Mouse (Mus musculus): ENCODE measurements at regions not wholly inside any gene's neighbourhood (a gene's known extent, or its start where the extent isn't known, plus 50 kb on each side); places are given as distances from the start of the nearest gene placed in this dataset.

DNA sequence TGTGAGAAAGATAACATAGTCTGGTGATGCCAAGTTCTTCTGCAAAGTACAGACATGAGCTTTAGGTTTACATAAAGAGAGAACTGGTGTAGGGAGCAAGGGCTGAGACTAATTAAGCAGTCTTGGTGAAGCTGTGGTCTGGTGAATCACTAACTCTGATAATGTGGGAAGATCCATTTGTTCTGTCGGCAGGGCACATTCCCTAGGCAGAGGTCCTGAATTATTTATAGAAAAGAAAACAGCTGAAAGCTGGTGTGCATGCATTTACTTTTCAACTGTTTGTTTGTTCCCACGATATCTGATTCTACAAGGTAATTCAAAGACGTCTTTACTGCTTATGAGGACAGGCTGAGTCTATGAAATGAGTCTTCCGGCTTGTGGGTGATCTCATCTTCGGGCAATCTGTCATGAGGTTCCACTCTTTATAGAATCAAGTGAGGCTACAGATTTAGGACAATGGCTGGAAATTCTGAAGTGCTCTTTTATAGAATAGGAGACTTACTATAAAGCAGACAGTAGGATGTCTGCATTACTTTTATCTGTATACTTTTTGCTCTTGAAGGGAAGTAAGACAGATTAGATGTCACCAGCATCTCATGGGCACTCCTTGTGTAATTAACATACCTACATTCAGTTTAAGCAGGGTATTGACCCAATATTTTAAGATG is 221.6 kb upstream of the Lama2 start:
- Histone ChIP-seq H3K9ac (replicated peaks) (no peak overlapping the region), H3K4me3 (ENCODE audit: insufficient read depth in 1 of 2, low read depth in 2 of 2, low read length in 2 of 2) (no peak overlapping the region), H3K4me2 (ENCODE audit: low read depth) (no peak overlapping the region), H3K36me3 (replicated peaks; ENCODE audit: control insufficient read depth, insufficient read depth, low read depth) (no peaks in the 10 kb centered on the region), H3K27me3 (ENCODE audit: control insufficient read depth, insufficient read depth, low read length) (no peaks in the 10 kb centered on the region), H3K4me1 (replicated peaks; ENCODE audit: control insufficient read depth in 2 of 2, insufficient read depth in 2 of 2, low read length in 1 of 2) (no peaks in the 10 kb centered on the region), H3K9me3 (ENCODE audit: control insufficient read depth, low read length) (no peaks in the 10 kb centered on the region), H3K27ac (no peak overlapping the region)
- no peak for TF ChIP-seq EP300 (IDR thresholded peaks at IDR 0.05; ENCODE audit: low read depth)
- TF ChIP-seq CTCF (IDR thresholded peaks at IDR 0.05; ENCODE audit: low read depth) = no peak
- no peak for DNase-seq (ENCODE audit: low read depth in 3 of 3, low spot score in 3 of 3)
- ATAC-seq (ENCODE audit: insufficient read depth) = no peak
- 59% methylated on average over 5 of the region's 5 CpGs for WGBS (ENCODE audit: insufficient replicate concordance)

DNA sequence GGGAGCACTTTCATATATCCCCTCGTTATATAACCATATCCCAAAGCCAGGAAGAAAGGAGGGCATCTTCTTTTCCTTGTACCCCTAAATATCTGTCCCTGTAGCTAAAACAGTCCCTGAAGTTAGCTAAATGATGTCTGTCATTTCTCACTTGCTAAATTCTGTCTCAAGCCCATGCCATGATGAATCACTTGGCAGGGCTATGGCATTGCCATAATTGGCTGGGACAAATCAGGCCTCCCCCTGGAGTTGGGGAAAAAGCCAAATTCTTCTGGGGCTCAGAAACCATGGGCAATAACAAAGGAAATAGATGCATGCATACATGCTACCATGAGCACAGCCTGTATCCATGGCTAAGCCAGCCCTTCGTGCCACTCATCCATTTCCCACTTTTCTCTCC is 223.5 kb upstream of the Lama2 start:
- 25% methylated on average over 2 of the region's 2 CpGs for WGBS (ENCODE audit: insufficient replicate concordance)
- TF ChIP-seq EP300 (IDR thresholded peaks at IDR 0.05; ENCODE audit: low read depth) = no peak
- TF ChIP-seq CTCF (IDR thresholded peaks at IDR 0.05; ENCODE audit: low read depth) = no peak
- no peaks in the 10 kb centered on the region for H3K36me3 ChIP-seq (replicated peaks; ENCODE audit: control insufficient read depth, insufficient read depth, low read depth)
- H3K4me2 ChIP-seq (ENCODE audit: low read depth) = no peak overlapping the region
- no peak overlapping the region for H3K27ac ChIP-seq
- no peaks in the 10 kb centered on the region for H3K9me3 ChIP-seq (ENCODE audit: control insufficient read depth, low read length)
- H3K27me3 ChIP-seq (ENCODE audit: control insufficient read depth, insufficient read depth, low read length) = no peaks in the 10 kb centered on the region
- DNase-seq (ENCODE audit: low read depth in 3 of 3, low spot score in 3 of 3) (no peak), ATAC-seq (ENCODE audit: insufficient read depth) (no peak)
- no peaks in the 10 kb centered on the region for H3K4me1 ChIP-seq (replicated peaks; ENCODE audit: control insufficient read depth in 2 of 2, insufficient read depth in 2 of 2, low read length in 1 of 2)
- no peak overlapping the region for H3K9ac ChIP-seq (replicated peaks)
- no peak overlapping the region for H3K4me3 ChIP-seq (ENCODE audit: insufficient read depth in 1 of 2, low read depth in 2 of 2, low read length in 2 of 2)

DNA sequence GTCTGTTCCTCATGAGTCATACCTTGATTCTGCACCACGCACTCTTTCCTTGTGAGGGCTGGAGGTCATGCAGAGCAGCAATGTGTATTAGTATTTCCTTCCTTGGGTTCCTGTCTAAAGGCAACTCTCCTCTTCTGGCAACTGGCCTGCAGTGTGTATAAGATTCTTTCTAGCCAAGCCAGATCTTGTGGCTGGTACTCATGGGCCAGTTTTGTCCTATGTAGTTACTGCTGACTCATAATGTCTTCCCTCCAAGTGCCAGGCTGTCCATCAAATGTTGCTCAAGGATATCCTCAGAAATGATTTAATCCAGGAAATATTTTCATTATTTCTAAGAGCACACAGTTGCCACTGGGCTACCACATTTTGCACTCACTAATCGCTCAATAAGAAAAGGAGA is 211.0 kb upstream of the Ptprk start:
- TF ChIP-seq EP300 (IDR thresholded peaks at IDR 0.05; ENCODE audit: low read depth) (no peak), CTCF (IDR thresholded peaks at IDR 0.05; ENCODE audit: low read depth) (no peak)
- Histone ChIP-seq H3K36me3 (replicated peaks; ENCODE audit: control insufficient read depth, insufficient read depth, low read depth) (no peaks in the 10 kb centered on the region), H3K9ac (replicated peaks) (no peak overlapping the region), H3K4me3 (ENCODE audit: insufficient read depth in 1 of 2, low read depth in 2 of 2, low read length in 2 of 2) (no peak overlapping the region), H3K27me3 (ENCODE audit: control insufficient read depth, insufficient read depth, low read length) (no peaks in the 10 kb centered on the region), H3K4me2 (ENCODE audit: low read depth) (no peak overlapping the region), H3K4me1 (replicated peaks; ENCODE audit: control insufficient read depth in 2 of 2, insufficient read depth in 2 of 2, low read length in 1 of 2) (no peaks in the 10 kb centered on the region), H3K9me3 (ENCODE audit: control insufficient read depth, low read length) (no peaks in the 10 kb centered on the region), H3K27ac (no peak overlapping the region)
- DNase-seq (ENCODE audit: low read depth in 3 of 3, low spot score in 3 of 3) = no peak
- no peak for ATAC-seq (ENCODE audit: insufficient read depth)
- WGBS (ENCODE audit: insufficient replicate concordance) = 45% methylated on average over 2 of the region's 2 CpGs

DNA sequence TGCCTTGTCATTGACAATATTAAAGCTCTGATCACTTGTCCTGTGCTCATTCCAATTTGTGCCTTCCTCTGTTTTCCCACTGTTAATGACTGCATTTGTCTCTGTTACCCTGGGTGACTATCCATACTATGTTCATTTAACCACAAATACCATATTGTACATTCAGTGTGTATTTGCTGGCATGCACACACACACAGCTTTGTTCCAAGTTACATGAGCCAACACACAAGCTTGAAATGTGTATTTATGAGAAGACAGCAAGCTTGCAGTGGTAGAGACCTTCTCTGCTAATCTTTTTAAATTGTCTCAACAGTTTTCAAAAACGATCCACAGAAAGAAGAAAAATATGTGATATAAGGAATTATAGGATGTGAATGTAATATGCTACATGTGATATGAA is 193.8 kb upstream of the Ptprk start:
- Histone ChIP-seq H3K27ac (no peak overlapping the region), H3K27me3 (ENCODE audit: control insufficient read depth, insufficient read depth, low read length) (no peaks in the 10 kb centered on the region), H3K4me1 (replicated peaks; ENCODE audit: control insufficient read depth in 2 of 2, insufficient read depth in 2 of 2, low read length in 1 of 2) (no peaks in the 10 kb centered on the region), H3K9ac (replicated peaks) (no peak overlapping the region), H3K36me3 (replicated peaks; ENCODE audit: control insufficient read depth, insufficient read depth, low read depth) (no peaks in the 10 kb centered on the region), H3K4me3 (ENCODE audit: insufficient read depth in 1 of 2, low read depth in 2 of 2, low read length in 2 of 2) (no peak overlapping the region), H3K9me3 (ENCODE audit: control insufficient read depth, low read length) (no peaks in the 10 kb centered on the region), H3K4me2 (ENCODE audit: low read depth) (no peak overlapping the region)
- ATAC-seq (ENCODE audit: insufficient read depth) (no peak), DNase-seq (ENCODE audit: low read depth in 3 of 3, low spot score in 3 of 3) (no peak)
- TF ChIP-seq EP300 (IDR thresholded peaks at IDR 0.05; ENCODE audit: low read depth) = no peak
- no peak for TF ChIP-seq CTCF (IDR thresholded peaks at IDR 0.05; ENCODE audit: low read depth)
- 56% methylated on average over 1 of the region's 1 CpGs for WGBS (ENCODE audit: insufficient replicate concordance)

DNA sequence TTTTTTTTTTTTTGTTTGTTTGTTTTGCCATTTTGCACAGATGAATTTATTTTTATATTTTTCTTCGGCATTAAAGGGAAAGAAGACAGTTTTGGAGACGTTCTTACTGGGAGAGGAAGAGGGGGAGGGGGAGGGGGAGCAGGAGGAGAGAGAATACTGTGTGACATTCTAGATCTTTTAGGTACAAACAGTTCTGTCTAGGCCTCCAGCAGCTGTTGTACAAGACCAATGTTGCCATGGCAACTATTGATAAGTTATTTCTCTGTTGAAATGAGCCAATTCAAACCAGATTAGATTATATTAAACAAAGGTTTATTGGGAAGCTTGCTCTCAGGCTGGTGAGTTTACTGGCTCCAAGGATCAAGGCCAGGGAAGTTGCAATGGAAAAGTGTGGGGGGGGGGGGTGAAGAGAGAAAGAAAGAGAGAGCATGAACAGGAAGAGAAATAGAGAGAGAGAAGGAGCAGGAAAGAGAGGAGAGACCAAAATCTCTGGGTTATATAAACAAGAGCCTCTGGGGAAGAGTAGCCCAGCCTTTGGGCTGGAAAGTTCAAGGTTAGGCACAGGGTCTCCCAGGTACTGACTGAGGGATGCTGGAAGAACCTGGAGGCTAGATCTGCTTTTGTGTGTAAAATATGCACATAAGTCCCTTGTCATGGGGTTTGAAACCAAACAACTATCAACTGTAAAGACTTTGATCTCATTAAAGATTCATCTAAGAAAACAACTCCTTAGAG is 182.7 kb upstream of the Ptprk start:
- no peaks in the 10 kb centered on the region for H3K36me3 ChIP-seq (replicated peaks; ENCODE audit: control insufficient read depth, insufficient read depth, low read depth)
- no peak for TF ChIP-seq CTCF (IDR thresholded peaks at IDR 0.05; ENCODE audit: low read depth)
- TF ChIP-seq EP300 (IDR thresholded peaks at IDR 0.05; ENCODE audit: low read depth) = no peak
- H3K4me1 ChIP-seq (replicated peaks; ENCODE audit: control insufficient read depth in 2 of 2, insufficient read depth in 2 of 2, low read length in 1 of 2) = no peaks in the 10 kb centered on the region
- no peaks in the 10 kb centered on the region for H3K27me3 ChIP-seq (ENCODE audit: control insufficient read depth, insufficient read depth, low read length)
- no peak overlapping the region for H3K4me3 ChIP-seq (ENCODE audit: insufficient read depth in 1 of 2, low read depth in 2 of 2, low read length in 2 of 2)
- H3K27ac ChIP-seq = no peak overlapping the region
- 31% methylated on average over 2 of the region's 2 CpGs for whole genome bisulfite sequencing (ENCODE audit: insufficient replicate concordance)
- no peak overlapping the region for H3K9ac ChIP-seq (replicated peaks)
- ATAC-seq (ENCODE audit: insufficient read depth) = no peak
- H3K4me2 ChIP-seq (ENCODE audit: low read depth) = no peak overlapping the region
- DNase-seq (ENCODE audit: low read depth in 3 of 3, low spot score in 3 of 3) = no peak
- no peaks in the 10 kb centered on the region for H3K9me3 ChIP-seq (ENCODE audit: control insufficient read depth, low read length)
